Mouse (Mus musculus) left cerebral cortex, postnatal 36 days (tissue): ENCODE results near the gene Ncoa1. TPM values are rescaled to one million over a fixed set of nuclear protein-coding genes. Genes with fewer than 3 reads are reported as not detected.
"Not testable (repeated sequence)": the region's sequence is repeated elsewhere in the genome, so short reads cannot be mapped to it uniquely, and the experiment has no call there.

ENCODE experiments used
- DNase-seq, 2 experiments: peaks; one replicate each; pipeline ENCODE4 v3.0.0; 2021 to 2022; ENCODE audit warnings: low spot score in 2 of 2, mixed read lengths in 1 of 2
- intact Hi-C: fragments of 180-260 bp; cut with DNase I; formaldehyde crosslinking; loops from one replicate; pipeline ENCODE4 v1.15.1; 2025
- total RNA-seq, 2 experiments: library from RNA; stranded (reverse); gene quantifications; 2 replicates each; pipeline ENCODE4 v1.2.3; 2021

Gene Ncoa1
- total RNA-seq, 2 experiments from 2014 or later = 104 to 110 TPM

DNA sequence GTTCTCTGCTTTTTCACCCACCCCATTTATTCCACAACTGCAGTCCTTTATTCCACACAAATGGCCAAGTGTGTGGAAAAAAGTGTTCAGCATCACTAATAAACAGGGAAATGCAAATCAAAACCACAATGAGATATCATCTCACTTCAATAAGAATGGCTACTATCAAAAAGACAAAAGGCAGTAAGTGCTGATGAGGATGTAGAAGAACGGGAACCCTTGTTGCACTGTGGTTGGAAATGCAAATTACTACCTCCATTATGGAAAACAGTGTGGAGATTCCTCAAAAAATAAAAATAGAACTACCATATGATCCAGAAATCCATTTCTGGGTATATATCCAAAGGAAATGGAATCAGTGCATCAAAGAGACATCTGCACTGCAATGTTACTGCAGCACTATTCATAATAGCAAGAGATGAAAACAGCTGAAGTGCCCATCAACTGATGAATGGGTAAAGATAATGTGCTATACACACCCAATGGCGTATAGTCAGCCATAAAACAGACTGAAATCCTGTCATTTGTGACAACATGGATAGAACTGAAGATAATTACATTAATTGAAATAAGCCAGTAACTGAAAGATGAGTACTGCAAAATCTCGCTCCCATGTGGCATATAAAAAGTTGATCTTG is 59.2 kb downstream of the Ncoa1 start:
- intact Hi-C loops = no loop called here
- DNase-seq = no peak

DNA sequence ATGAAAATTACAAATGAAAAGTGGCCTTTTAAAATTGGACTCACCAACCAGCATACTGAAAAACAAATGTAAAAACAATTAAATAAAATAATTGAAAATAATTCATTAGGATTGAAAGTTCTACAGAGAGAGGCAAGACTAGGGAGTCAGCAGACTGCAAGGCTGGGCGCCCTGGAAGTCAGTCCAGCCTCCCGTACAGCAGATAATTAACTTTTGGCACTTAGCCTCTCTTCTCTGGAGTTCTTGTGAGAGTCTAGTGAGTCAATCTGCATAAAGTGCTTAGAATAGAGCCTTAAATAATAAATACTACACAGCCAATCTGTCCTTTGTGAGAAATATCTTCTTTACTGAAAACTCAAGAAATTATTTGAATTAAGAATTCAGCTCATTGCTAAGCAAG is 69.9 kb downstream of the Ncoa1 start:
- intact Hi-C loops = no loop called here
- DNase-seq = no peak

DNA sequence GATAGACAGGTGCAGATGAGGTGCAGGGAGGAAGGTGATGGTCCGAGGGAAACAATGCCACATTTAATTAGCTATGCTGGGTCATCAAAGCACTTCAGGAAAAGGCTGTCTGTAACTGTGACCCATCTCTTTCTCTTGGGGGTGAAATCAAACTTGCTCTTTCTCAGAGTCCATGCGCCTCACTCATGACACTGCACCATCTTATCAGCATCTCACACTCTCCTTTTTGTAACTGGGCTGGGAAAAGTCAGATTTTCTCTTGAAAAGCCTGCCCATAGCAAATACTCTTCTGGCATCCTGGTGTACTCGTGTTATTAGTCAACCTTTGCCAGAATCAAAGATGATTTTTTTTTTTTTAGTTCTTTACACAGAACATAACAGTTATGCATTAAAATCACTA is 70.8 kb downstream of the Ncoa1 start:
- intact Hi-C loops = no loop called here
- no peak for DNase-seq

DNA sequence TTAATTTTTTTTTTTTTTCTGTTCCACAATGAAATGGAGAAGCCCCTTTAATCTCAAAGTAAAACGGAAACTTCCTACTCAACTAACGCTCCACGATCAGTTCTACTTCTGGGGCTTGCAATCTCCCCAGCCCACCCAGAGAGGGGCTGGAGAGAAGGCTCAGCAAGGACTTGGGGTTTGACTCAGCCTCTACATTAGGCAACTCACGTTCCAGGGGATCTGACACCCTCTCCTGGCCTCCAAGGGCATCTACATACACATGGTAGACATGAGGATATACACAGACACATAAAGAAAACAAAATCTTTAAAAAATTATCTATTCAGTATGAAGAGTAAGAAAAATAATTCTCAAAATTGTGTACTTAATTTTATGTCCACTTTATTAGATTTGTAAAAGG is 73.8 kb downstream of the Ncoa1 start:
- no peak for DNase-seq
- intact Hi-C loops = no loop called here

DNA sequence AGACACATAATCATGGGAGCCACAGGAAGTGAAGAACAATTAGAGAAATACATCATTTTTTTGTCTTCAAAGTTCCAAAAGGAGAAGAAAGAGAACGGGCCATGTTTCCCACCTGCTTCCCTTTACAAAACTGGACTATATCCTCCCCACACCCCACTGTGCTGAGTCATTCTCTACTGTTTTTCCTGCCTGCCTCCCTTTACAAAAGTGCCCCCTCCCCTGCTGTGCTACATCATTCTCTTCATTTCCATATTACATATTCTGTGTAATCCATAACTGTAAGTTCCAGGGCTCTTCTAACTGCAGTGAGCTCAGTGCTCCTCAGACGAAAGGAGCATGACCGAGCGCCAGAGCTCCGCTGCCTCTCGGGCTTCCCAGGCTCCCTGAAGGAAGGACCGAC is 80.8 kb downstream of the Ncoa1 start:
- intact Hi-C loops = no loop called here
- no peak for DNase-seq

DNA sequence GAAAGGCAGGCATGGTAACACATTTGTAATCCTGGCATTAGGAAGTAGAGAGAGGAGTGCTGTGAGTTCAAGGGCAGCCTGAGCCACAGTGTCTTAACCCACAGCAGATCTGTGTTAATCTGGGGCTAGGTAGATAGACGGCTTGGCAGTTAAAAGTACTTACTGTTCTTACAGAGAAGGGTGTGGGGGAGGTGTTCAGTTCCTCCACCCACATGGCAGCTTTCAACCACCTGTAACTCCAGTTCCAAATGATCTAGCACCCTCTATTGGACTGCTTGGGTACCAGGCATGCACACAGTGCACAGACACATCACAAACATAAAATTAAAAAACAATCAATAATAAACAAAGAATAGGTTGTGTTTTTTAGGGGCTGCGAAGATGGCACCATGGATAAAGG is 84.4 kb downstream of the Ncoa1 start:
- DNase-seq = no peak
- intact Hi-C loops = no loop called here

DNA sequence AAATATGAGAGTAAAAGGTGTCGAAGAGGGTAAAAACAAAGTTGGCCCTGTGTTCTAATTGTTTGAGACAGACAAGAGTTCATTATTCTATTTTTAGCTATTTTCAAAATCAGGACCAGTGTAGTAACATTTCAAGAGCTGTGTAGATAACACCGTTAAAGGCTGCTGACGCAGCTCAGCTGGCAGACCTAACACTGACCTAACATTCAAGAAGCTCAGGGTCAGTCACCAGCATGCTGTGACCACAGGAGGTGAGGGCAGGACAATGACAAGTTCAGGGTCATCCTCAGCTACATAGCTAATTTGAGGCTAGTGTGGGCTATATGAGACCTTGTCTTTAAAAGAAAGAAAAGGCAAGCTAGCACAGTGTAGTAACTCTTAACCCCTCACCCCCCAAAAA is 84.9 kb downstream of the Ncoa1 start:
- intact Hi-C loops = no loop called here
- no peak for DNase-seq

DNA sequence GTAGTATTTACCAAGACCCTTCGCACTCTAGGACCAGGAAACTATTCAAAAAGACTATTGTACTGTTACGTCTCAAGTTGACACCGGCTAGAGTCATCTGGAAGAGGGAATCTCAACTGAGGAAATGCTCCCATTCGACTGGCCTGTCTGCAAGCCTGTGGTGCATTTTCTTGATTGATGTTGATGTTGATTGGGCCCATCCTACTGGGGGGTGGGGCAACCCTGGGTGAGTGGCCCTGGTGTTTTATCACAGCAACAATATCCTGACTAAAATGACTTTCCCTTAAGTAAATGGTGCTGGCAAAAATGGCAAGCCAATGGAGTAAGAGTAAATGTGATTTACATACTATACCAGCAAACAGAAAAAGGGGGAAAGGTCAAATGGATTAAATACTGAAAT is 85.7 kb downstream of the Ncoa1 start:
- intact Hi-C loops = no loop called here
- DNase-seq = no peak

DNA sequence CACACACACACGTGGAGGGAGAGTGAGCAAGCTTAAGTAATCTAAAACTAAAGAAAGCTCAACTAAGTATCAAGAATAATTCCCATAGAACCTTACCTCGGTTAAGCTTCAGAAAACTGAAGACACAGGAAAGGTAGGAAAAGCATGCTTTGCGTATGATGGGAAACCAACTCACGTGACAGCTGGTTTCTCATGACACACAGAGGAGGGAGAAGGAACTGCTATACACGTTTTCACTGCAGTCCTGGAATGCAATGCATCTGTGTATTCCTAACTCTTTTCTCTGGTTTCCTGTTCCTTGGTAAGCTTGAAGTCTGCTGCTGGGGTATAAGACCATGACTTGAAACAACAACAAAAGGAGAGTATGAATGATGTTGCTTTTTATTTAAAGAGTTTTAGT is 86.3 kb downstream of the Ncoa1 start:
- intact Hi-C loops = no loop called here

DNA sequence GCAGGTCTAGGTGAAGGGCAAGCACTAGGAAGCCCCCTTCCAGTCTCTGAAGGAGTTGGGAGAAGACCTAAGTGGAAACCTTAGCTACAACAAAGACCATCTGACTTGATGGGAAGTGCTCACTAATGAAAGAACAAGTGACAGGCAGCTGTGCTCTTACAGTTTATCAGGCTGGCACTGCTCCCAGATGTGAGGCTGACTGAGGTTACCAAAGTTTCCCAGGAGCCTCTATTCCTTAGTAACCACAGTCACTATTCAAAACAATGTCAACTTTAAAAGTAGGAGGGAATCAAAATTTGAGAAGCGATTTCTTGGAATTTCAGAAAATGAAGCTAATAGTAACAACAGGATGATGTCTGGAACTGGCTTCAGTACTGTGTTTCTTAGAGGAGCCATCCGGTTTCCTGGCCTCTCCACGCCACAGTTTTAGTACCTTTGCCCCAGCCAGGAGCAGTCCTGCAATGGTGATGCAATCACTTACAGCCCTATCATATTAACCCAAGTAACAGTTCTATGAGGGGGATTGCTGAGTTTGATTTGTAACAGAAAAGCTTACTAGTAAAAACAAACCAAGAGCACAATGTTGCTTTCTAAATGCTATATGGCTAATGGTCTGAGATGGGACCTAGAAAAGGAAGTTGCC is 90.8 kb downstream of the Ncoa1 start:
- intact Hi-C loops = no loop called here
- DNase-seq = no peak

More for the DNA sequence above, 86.3 kb downstream of the Ncoa1 start:
- DNase-seq = no peak

DNA sequence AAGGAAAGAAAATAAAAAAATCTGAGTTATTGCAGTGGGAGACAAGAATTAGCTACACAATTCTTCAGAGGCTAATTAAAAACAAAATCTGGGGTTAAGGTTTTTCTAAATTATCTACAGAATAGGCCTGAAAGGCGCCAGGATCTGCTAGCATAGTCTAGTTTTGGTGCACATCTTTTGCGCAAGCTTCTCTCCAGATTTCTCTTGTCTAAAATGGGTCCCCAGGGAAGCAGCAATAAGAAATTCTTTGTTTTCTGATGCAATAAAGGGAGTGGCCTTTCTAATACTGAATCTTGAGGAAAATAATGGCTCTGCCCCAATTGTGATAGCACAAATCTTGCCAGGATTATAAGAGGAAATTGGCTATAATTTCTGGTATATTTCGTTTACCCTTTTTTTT is 93.9 kb downstream of the Ncoa1 start:
- intact Hi-C loops = no loop called here
- DNase-seq = no peak

DNA sequence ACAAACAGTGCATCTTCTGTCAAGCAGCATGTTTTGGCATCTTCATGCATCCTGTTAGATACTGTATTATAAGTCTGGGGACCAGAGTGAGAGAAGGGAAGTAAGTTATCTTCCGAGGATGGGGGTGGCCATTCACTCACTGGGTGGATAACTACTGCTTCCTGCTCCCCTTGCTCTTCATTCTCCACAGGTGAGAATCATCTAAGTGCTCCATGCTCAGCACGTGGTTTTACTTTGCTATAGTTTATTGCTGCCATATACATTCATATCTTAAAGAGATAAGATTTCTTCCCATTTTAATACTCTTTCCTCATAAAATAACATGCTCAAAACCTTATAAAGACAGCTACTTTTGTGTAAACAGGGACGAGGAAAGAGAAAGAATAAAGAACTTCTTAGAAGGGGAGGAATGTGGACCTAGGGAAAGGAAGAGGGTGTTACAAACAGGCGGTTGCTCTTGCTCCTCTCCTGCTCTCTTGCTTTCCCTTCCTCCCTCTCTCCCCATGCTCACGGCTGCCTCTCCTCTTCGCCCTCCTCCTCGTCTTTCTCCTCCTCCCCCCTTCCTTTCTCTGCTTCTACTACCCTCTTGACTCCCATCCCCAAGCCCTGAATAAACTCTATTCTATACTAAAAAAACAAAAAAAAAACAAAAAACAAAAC is 97.6 kb downstream of the Ncoa1 start:
- intact Hi-C loops = no loop called here
- no peak for DNase-seq

DNA sequence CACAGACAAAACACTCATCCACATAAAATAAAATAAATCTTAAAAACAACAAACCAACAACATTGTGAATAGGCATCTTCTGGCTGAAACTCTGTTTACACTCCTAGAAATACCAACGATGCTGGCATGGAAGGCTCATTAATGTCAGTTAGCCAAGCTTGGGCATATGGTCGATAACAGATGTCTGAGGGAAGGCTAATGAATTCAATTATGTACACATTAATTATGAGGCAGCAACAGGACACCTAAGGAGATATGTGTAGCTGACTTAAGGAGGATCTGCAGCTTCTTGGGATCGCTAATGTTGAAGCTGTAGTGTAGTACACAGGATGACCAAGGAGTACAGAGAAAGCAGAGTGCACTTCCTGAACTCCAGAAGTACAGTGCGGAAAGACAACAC is 100.5 kb downstream of the Ncoa1 start:
- no peak for DNase-seq
- intact Hi-C loops = no loop called here

DNA sequence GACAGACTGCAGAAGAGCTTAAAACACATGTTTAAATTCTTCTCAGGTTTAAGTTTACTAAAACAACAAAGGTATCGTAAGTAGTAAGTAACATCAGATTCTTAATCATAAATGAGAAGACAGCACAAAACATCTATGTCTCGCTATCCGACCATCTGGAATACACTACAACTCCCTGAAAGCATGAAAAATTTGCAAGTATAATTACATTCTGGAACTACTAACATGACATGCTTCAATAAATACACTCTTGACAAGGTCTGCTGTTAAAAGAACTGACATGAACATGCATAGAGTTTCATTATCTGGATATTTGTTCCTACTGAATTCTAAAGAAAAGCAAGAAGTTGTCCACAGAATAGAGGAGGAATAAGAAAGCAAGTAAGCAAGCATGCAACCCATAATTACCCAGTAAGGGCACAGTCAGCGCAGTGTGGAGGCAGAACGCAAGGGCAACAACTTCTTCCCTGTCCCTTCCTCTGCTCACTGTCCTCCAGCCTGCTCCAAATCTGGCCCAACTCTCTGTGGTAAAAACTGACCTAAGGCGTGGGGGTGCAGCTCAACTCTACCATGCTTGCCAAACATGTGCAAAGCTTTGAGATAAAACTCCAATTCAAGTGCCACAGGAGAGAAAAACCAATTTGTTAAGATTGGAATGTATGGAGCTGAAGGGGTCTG is 102.0 kb downstream of the Ncoa1 start:
- intact Hi-C loops = no loop called here
- DNase-seq = no peak

DNA sequence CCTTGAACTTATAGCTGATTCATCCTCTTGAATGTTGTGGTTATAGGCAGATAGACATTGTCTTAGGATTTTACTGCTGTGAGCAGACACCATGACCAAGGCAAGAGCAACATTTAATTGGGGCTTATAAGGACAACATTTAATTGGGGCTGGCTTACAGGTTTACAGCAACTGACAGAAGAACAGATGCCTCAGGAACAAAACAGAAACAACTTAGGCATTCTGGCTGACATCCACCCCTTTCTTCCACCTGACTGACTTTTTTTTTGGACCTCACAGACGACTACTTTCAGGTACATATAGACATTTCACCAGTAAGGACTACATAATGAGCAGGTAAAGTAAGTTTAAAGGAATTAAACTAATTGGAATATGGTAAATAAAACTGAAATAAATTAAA is 105.6 kb downstream of the Ncoa1 start:
- DNase-seq = no peak
- intact Hi-C loops = no loop called here

DNA sequence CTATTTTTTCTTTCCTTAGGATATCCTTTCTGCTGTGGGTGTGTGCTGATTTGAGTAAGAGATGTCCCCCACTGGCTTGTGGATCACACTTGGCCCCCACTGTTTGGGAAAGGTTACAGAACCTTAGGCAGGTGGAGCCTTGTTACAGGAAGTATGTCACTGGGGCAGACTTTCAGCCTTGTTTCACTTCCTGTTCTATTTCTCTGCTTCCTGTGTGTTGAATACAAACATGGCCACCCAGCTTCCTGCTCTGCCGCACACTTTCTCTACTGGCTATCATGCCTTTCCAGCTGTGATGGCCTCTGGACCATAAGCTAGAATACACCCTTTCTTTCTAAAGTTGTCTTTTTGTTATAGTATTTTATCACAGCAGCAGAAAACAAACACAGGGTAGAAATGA is 111.0 kb downstream of the Ncoa1 start:
- no peak for DNase-seq
- intact Hi-C loops = no loop called here

DNA sequence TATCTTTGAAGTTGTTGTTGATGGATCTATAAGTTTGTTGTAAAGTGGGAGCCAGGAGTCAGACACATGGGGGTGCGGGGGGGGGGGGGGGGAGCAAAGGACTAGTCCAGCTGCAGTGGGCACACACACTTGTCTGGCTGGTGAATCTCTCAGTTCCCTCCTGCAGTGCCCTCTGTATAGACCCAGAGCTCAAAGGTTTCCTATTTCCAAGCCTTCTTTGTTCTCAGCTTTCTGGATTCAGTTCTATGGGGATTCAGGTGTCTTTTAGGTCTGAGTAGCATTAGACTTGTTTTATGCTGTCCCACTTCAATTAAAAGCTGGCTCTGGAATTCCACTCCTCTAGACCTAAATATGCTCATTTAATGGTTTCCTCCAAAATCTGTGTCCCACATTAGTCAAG is 117.5 kb downstream of the Ncoa1 start:
- intact Hi-C loops = no loop called here
- DNase-seq = no peak

DNA sequence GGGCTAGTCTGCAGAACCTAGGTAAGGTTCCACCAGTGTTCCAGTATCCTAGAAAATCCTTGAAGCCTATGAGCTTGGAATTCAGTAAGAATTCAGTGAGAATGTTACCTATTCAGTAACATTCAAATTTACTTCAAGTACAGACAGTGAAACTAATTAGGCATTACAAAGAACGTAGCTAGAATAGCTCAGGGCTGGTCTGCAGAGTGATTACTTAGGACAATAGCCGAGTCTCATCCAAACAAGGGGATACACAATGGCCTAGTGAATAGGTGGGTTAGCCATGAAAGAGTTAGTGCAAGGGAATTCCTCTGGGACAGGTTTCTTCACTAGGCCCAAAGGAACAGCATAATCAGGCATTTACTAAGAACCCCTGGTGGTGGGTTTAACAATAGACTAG is 118.3 kb downstream of the Ncoa1 start:
- intact Hi-C loops, DNase-seq: not testable (repeated sequence)

DNA sequence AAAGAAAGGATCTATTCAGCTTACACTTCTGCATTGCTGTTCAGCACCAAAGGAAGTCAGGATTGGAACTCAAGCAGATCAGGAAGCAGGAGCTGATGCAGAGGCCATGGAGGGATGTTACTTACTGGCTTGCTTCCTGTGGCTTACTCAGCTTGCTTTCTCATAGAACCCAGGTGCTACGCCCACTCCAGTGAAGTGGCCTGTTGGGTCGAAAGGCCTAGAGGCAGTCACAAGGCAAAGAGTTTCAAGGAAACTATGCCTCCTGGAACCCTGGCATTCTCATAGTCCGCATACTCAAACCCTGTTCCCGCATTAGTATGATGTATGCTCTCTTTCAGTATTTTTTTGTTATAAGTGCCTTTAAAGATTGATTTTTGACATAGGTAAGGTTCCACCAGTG is 118.9 kb downstream of the Ncoa1 start:
- intact Hi-C loops = no loop called here
- no peak for DNase-seq

DNA sequence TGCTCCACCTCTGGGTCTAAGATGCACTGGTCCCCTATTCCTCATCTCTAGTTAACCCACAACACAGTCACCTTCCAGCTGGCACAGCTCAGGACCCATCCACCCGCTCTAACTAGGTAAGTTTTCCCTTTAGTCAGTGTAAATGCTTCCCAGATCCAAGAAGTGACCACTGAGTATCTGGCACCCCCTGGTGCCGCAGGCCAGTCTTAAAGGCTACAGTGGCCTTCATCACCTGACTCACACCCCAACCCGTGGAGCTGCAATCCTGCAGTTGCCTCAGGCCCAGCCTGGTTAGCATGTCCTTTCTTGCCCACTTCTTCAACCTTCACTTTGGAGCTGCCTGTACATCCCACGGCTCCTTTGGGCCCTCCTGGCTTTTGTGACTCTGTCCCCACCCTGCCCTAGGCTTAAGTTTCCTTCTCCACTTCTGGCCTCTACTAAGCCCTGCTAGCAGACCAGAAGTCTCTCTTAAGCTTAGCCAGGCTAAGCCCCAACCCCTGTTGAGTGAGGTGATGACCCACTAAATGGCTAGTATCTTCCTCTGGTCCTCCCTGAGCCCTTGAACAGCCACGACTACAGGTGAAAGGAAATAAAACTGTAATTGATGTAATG is 120.0 kb downstream of the Ncoa1 start:
- intact Hi-C loops = no loop called here
- no peak for DNase-seq
